Mouse (Mus musculus) skeletal muscle tissue, adult 2 months (tissue): ENCODE data around the gene Lyrm1.

Source experiments
- DNase-seq: peaks from one replicate; pipeline ENCODE4 v3.0.0-alpha.2; 2012; ENCODE audit warnings: low read depth, low spot score

The Lyrm1 gene

DNA sequence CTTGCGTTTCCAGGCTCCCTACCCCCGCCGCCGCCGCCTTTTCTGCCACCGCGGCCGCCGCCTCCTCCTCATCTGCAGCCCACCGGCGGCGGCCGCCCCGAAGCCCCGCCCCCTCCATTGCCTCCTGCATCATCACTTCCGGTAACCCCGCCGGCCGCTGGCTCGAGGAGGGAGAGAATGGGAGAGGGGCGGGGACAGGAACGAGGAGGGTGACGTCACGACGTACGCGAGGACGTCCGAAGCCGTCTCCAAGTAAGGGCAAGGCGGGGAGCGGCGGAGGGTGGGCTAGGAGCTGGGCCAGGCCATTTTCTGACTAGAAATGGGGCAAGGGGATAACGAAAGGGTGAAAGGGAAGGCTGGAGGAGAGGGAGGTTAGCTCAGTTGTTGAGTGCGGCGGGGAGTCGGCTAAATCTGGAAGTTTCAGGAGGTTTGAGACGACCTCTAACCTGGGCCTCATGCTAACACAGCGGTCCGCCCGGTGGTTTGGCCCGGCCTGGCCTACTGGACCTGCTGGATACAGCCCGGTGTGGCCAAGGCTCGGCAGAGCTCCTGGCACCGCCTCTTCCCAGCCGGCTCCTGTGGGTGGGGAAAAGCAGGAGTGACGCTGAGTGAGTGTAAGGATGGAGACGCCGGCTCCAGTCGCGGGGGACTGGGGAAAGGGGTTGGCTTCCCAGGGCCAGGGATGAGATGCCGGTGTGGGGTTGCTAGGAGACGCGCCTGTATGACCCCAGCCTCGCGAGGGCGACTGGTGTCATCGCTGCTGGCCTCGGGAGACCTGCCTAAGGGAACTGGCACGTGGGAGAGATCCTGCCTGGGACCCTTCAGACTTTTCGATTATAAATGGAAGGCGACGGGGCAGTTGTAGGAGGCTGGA lies at the start of gene Lyrm1, which contains the start of gene Dcun1d3:
Gene Lyrm1, plus strand, starts transcription at position 223 of the 874 bp plus-strand sequence.
Gene Dcun1d3, minus strand, starts transcription at position 660 of the 874 bp plus-strand sequence.
- DNase-seq = peak; percentile 98

DNA sequence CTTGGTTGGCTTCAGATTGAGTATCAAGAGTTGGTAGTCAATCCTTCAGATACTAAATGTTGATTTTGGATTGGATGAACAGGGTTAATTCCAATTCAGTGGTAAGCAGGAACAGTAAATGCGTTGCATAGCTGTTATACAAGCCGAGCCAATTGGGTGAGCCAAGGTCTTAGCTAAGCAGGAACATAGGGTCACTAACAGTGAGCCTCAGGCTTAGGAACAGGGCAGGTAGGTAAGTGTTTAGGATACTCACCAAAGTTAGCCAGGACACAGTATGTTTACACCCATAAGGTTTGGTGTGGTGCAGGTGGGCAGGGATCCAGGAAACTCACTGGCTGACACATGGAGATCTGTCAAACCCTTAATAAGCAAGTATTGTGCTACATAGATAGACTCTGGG lies 48.3 kb upstream of the Lyrm1 start:
- no peak for DNase-seq

DNA sequence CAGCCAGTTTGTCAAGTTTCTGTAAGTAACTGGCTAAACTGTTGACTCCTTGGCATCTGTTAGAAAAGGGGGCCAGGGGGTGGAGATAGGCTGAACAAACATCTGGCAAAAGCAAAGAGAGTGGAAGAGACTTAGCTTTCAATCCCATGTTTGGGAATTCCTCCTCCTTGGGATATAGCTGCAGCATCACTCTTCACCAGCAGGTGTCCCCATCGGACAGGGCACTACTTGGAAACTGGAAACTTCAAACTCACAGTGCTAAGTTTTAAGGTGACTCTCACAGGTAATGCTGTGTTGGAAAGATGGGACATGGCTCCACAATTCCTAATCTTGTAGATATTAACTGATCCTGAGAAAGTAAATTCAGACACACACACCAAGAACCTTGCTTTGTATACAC lies 46.6 kb upstream of the Lyrm1 start:
- DNase-seq = peak; percentile 30

DNA sequence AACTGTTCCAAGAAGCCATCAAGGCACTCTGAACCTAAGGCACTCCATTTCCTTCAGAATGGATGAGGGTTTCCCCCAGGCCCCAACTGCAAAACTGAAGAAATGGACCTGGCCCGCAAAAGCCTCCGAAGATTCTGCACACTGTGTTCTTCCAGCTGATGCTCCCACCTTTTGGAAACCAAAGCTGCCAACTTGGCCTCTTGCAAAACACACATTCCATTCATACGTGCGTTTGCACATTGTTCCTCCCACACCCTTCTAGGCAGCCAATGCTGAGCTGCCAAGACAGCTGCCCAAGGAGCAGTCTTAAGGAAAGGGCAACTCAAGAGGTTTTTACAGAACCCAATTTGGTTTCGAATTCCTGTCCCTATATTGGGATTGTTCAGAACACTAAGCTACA lies 44.9 kb upstream of the Lyrm1 start:
- peak; percentile 80 for DNase-seq

DNA sequence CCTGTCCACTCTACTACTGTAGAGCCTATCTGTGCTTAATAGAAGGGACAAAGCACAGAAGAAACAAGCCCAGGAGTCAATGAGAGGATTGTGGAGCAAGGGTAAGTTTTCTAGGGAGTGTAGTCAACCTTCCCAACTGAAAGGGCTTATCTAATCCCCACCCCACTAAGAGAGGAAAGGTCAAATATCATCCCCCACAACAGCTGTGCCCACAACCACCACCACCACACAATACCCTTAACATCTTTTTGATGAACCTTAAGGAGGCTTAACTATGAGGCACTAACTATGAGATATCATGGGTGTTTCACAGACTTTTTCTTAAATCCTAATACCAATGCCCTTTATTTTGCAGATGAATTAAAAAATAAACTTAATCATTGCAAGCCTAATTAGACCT lies 43.2 kb upstream of the Lyrm1 start:
- no peak for DNase-seq

DNA sequence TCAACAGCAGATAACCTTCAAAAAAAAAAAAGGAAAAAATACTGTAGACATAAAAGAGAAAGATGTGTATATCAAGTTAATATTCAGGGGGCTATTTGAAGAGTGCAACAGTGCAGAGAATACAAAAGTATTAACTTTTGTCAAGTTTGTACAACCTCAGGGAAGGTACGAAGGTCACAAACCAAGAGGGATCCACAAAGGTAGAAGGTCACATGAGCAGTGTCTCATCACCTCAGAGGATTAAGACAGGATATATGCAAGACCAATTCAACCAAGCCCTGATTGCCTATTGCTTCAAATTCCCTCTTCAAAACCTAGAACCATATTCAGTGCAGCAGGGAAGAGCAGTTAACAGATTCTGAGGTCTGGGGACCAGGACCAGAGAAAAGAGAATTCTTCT lies 42.5 kb upstream of the Lyrm1 start:
- no peak for DNase-seq

DNA sequence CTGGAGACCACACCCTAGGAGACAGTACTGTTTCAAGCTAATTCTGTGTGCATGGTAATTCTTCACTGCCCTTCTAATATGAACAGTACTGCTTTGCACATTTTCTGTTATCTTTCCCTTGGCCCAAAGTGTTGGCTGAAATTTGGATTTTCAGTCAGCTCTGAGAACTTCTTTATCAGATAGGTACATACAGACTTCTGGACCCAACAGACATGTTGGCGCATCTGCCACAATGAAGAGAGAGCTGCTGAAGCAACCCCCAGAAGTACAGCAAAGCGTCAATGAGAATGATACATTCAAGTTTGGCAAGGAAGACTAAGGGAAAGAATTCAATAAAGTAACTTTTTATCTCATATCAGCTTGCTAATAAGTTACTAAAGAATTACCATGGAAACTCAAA lies 41.3 kb upstream of the Lyrm1 start:
- DNase-seq = no peak

DNA sequence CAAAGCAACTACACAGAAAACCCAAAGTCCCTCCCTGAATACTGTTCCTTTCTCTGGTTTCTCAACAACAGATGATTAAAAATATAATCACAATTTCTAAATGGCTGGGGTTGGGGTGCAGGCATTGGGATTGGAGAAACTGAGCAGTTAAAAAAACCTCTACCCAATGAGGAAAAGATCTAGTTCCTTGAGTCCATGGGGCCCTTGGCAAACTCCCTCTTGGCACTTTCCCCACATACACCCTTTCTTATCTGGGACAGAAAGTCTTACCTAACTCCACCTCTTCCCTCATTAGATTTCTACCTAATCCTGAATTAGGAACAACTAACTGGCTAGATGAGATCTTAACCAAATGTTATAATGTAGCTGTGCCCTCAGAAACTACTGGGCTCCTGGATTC lies 40.6 kb upstream of the Lyrm1 start:
- DNase-seq = no peak

DNA sequence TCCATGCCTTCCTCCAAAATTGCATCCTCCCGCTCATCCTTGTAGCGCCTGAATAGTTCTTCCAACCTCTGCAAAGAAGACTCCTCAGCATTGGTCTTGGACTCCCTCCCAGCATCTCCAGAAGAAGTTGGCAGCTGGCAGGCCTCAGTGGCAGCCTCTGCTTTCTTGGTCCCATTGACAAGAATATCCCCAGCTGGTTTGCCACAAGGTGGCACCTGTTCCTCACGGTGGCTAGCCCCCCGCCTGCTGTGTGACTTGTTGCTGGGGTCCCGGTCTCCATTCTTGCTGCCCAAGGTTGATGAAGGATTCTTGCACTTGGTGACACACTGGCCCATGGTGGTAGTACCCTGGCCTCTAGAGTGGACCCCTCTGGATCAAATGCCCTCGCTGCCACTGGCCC lies 36.2 kb upstream of the Lyrm1 start:
- no peak for DNase-seq

DNA sequence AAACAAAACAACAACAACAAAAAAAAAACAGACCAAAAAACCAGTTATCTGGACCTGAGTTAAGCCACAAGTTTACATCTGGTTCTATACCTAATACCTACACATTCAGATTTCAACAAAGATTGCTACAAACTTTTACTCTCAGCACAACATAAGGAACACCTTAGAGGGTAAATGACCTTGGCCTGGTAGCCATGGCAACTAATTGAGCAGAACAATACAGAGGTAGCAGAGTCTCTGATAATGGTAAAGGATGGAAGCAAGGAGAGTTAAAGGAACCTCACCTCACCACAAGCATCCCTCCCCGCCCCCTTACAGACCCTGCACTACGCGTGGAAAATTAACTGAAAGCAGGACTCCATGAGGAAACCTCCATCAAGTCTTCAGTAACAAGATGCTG lies 35.5 kb upstream of the Lyrm1 start:
- DNase-seq = no peak

DNA sequence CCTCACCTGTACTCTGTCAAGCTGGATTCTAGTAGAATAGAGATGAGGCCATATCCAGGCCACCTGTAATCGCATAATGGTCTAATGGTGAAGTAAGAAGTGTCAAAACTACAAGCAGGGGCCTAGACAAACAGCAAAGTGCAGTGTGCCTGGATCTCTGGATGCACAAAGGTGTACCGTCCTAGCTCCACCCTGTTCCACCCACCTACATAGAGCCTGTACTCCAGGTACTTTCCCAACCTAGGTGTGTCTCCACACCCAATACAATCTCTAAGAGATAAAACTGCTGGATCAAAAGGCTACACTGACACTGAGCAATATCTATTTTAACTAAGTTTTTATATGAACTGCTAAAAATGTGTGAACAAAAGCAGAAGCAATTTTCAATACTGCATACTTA lies 35.1 kb upstream of the Lyrm1 start:
- no peak for DNase-seq

DNA sequence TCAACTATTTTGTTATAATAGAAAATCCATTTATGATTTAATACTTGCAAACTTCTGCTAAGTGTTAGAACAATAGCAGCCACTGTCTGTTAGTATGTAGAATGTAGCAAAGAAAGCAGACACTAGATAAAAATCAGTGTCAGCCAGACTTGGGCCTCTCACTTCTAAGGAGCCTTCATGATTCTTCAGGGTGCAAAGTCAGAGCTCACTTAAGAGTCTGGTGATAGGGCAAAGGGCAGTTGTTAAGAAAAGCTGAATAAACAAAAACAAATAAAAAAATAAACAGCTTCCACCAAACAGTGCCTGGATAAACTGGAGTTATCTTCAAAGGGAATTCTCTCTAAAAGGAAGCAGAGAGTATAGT lies 34.7 kb upstream of the Lyrm1 start:
- no peak for DNase-seq

DNA sequence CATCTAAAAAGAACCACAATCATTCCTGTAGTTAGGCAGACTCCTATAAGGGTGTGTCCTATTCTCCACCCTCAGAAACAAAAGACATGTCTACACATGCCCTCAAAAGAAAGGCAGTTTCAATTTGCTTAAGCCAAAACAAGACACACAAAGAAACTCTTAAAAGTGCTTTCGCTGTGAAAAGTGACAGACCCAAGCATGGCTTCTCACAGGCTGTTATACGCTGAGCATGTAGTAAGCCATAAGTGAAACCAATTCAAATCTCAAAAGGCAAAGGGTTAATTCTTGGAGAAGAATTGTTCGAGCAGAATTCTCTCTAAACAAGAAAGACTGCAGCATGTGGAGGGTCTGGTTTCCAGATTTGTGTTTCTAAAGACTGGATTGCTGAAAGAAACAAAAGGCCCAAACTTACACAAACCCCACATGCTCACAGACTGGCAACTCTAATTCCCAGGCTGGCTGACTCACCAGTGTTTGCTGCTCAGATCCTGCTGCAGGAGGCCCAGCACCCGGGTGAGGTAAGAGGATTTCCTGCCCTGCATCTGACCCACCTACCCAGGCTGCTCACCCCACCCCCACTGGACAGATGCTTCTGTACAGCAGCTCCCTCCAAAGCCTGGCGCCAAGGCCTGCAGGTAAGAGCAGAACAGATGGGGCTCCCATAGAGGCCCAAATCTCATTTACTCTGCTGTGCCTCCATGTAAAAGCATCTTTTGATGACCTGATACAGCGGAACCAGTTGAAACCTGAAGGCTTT lies 34.1 kb upstream of the Lyrm1 start:
- no peak for DNase-seq

DNA sequence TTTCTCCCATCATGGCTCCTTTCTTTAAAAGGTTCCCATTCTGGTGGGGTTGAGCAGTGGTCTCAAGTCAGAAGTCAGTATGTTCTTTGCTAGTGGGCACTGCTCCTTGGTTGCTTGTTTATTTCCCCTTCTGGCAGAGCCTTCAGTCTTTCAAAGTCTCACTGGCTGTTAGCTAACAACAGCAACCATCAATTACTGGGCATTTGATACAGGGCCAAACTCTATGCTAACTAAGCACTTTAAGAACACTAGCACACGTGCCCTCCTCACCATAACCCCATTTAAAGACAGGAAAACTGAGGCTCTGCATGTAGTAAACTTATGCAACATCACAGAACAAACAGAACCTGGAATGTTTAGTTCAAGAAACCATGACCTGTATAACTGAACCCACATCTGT lies 33.5 kb upstream of the Lyrm1 start:
- DNase-seq = no peak

DNA sequence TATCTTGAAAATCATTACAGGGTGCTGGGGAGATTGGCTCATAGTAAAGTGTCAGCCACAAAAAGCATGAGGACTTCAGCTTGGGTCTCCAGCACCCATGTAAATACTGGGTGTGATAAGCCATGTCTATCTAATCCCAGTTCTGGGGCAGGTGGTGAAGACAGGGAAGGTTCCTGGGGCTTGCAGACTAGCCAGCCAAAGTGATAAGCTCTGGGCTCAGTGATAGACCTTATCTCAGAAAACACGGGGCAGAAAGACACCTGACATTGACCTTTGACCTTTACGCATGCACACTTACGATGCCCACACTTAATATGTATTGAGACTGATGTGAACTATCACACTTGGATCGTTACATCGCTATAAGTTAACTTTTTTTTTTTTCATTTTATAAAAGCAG lies 31.2 kb upstream of the Lyrm1 start:
- DNase-seq = no peak

DNA sequence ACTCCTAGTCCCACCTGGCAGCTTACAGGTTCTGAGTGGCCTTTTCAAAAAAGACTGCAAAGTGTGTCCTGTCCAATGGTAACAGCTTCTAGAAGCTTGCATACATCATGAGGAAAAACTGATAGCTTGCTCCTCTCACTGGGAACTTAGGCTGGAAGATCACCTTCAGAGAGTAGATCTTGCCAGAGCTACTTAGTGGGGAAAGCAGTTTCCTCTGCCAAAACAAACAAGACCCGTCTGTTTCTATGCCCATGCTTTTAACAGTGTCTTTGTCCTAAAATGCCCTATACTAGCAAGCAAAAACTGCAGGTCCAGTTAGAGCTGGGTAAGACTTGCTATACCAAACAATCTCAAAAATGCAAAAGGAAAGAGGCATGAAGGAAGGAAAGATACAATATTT lies 29.5 kb upstream of the Lyrm1 start:
- no peak for DNase-seq

DNA sequence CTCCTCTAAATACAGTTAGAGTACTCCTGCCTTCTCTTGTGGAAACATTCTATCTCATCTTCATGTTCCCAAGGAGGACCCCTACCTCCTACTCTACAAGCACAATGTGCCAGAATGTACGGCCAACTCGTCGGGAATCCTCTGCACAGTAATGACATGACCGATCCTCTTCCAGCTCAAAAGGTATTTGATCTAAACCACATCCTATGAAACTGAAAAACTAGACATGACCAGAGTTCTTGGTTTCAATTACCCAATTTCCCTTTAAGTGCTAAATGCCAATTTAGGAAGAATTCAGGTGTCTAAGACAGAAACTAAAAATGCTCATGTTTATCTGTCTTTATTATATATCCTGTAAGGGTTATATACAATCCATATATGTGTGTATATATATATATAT lies 23.5 kb upstream of the Lyrm1 start:
- DNase-seq = no peak

DNA sequence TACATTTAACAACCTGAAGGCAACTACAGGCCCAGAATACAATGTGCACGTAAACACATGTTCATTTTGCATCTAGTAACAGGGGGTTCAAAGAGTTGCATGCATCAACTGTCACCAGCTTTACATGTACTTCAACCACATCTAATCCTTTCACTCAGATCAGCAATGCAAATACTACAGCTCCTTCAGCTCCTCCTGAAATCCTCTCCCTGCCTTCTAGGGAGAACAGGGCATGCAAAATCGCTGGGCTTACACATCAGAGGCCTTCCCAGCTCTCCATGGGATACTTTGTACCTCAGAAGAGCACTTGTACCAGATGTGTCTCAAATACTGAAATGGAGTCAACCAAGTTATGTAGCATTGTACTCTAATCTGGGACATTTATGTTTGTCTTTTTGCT lies 22.6 kb upstream of the Lyrm1 start:
- DNase-seq = no peak

DNA sequence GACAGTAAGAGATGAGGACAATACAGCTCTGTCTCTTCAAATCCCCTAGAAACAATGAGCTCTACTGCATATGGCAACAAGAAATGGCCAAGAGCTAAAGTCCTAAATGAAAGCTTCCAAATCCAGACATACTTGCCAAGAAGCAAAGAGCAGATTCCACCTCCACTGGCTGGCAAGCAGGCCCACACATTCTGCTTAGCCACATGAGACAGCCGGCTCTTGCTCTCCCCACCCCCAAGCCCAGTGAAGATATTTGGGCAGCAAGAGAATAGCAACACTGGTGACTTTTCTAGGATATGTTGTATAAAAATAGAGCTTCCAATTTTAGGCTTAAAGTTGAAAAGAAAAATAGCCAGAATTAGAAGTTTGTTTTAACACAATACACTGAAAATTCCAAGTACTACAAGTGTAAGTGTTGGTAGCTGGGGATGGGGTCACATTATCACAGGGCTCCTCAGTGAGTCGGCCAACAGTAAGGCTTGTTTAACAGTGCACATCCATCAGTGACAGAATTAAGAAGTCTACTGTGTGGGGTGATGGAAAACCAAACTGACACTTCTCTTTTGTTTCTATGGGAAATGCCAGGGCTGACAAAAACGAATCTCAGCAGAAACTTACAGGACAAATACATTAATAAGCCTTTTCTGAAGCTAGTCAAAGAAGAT lies 19.8 kb upstream of the Lyrm1 start:
- DNase-seq = no peak

DNA sequence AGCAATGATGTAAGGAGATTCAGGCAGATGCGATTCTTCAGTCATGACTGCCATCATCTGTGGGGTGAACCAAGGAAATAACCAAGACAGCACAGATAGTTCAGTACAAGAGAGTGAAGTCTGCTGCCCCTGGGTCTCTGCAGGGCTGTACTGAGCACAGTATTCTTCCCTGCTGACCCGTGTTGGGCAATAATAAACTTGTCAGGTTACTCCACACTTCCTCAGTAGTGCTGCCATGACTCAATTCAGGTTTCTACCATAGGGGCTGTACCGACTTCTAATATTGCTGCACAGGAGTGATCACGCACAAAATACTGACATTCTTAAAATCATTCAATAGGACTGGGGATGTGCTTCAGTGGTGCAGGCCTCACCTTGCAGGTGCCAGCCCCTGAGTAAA lies 16.5 kb upstream of the Lyrm1 start:
- DNase-seq = no peak

DNA sequence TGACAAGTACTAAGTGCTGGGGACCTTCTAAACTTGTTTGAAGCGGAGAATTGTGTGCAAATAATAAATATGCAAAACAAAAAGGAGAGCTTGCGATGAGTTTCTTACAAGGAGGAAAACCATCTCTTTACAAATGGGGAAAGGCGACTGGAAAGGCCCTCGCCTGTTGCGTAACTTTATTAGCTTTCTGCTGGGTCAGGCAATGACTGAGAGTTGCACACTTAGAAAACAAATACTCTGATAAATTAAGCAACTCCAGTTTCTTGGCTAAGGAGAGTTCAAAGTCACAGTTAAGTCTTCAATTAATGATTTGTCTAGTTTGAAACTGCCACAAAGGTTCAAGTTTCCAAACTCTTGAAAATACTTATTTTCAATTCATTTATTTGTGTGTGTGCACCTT lies 15.3 kb upstream of the Lyrm1 start:
- DNase-seq = peak; percentile 57

DNA sequence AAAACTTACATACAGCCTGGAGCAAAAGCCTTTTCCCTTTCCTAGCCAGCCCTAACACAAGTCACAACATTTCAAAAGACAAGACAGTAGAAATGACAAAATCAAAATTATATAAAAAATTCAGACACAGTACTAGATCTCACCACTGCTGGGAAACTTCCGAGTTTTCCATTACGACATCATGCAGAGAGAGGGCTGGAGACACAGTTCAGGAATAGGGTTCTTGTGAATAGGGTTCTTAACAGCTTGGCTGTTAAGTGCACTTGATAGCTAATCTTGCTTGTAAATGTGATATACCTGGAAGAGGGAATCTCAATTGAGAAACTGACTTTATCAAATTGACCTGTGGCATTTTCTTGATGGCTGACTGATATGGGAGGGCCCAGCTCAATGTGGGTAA lies 14.4 kb upstream of the Lyrm1 start:
- no peak for DNase-seq

DNA sequence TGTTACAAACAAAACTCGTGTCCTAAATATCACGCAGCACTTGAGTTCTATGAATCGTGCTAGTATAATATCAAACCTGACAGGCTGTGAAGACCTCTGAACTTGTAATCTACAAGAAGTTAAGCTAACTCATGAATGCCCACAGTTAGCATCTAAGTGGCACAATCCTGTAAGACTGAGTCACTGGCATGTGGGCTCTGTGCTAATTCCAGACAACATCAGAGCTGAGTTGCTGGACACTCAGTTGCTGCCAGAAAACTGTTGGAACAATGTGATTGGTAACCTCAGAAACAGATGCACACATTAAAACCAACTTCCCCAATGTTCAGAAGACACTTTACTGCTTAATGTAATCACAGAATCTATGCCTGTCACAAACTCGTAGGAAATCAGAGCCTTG lies 7.8 kb upstream of the Lyrm1 start:
- DNase-seq = no peak
